Mouse (Mus musculus): Measurements from ENCODE around the gene Tab3. TPM values are rescaled to one million over a fixed set of nuclear protein-coding genes. Genes with fewer than 3 reads are reported as not detected.

Gene Tab3
- 3.3 TPM in 2 replicates for polyA plus RNA-seq (2016; fragmentation: Nextera tagmentation; extraction: Ambion mirVana)

- Histone ChIP-seq H3K36me3 (no peaks in the 10 kb centered on the region), H3K4me3 (peak within 1 kb of the TSS; percentile 70), H3K4me1 (0 out of 2 replicates have a peak, but pooled peaks cover 4% of the 10 kb centered on the region), H3K9me3 (replicated peaks) (no peaks in the 10 kb centered on the region), H3K27ac (replicated peaks) (peak within 1 kb of the TSS; percentile 90), H3K27me3 (ENCODE audit: low read depth, poor library complexity, severe bottlenecking) (peaks cover 16% of the 10 kb centered on the region)
- peak; percentile 90 for DNase-seq (ENCODE audit: low spot score)
- 25% methylated on average over 64 of the region's 64 CpGs for WGBS
Observed at GRCm38 (mm10) chrX:85573532-85574181, at the start of gene Tab3. Gene Tab3 (plus strand): TSS chrX:85574022.

- Histone ChIP-seq H3K4me1 (no peaks in the 10 kb centered on the region), H3K36me3 (no peaks in the 10 kb centered on the region), H3K4me3 (no peak overlapping the region), H3K9me3 (replicated peaks) (no peaks in the 10 kb centered on the region), H3K27ac (replicated peaks) (no peak overlapping the region), H3K27me3 (ENCODE audit: low read depth, poor library complexity, severe bottlenecking) (no peaks in the 10 kb centered on the region)
- no peak for DNase-seq (ENCODE audit: low spot score)
- WGBS, result 77% methylated on average over 1 of the region's 1 CpGs
Observed at GRCm38 (mm10) chrX:85525545-85525944, 48.3 kb upstream of the Tab3 start.

- Histone ChIP-seq H3K27ac (replicated peaks) (no peak overlapping the region), H3K4me1 (no peaks in the 10 kb centered on the region), H3K36me3 (no peaks in the 10 kb centered on the region), H3K27me3 (ENCODE audit: low read depth, poor library complexity, severe bottlenecking) (no peaks in the 10 kb centered on the region), H3K9me3 (replicated peaks) (no peaks in the 10 kb centered on the region), H3K4me3 (no peak overlapping the region)
- DNase-seq (ENCODE audit: low spot score), result no peak
- 89% methylated on average over 5 of the region's 5 CpGs for WGBS
Observed at GRCm38 (mm10) chrX:85526263-85527019, 47.4 kb upstream of the Tab3 start.

- Histone ChIP-seq H3K9me3 (replicated peaks) (no peaks in the 10 kb centered on the region), H3K4me3 (no peak overlapping the region), H3K36me3 (no peaks in the 10 kb centered on the region), H3K27me3 (ENCODE audit: low read depth, poor library complexity, severe bottlenecking) (no peaks in the 10 kb centered on the region), H3K27ac (replicated peaks) (no peak overlapping the region), H3K4me1 (no peaks in the 10 kb centered on the region)
- no peak for DNase-seq (ENCODE audit: low spot score)
- 89% methylated on average over 2 of the region's 2 CpGs for WGBS
Observed at GRCm38 (mm10) chrX:85558931-85559330, 14.9 kb upstream of the Tab3 start.

GRCm38 (mm10) chrX:85566256-85566655, 7.6 kb upstream of the Tab3 start:
- 73% methylated on average over 4 of the region's 4 CpGs for WGBS
- Histone ChIP-seq H3K4me3 (no peak overlapping the region), H3K4me1 (no peaks in the 10 kb centered on the region), H3K36me3 (no peaks in the 10 kb centered on the region), H3K27me3 (ENCODE audit: low read depth, poor library complexity, severe bottlenecking) (0 out of 2 replicates have a peak, but pooled peaks cover 5% of the 10 kb centered on the region), H3K9me3 (replicated peaks) (no peaks in the 10 kb centered on the region), H3K27ac (replicated peaks) (no peak overlapping the region)
- DNase-seq (ENCODE audit: low spot score), result no peak

GRCm38 (mm10) chrX:85574182-85574541, 340 bp downstream of the Tab3 start:
- Histone ChIP-seq H3K36me3 (no peaks in the 10 kb centered on the region), H3K27ac (replicated peaks) (peak overlapping the region; percentile 90), H3K4me3 (peak overlapping the region; percentile 70), H3K9me3 (replicated peaks) (no peaks in the 10 kb centered on the region), H3K4me1 (0 out of 2 replicates have a peak, but pooled peaks cover 4% of the 10 kb centered on the region), H3K27me3 (ENCODE audit: low read depth, poor library complexity, severe bottlenecking) (peaks cover 16% of the 10 kb centered on the region)
- DNase-seq (ENCODE audit: low spot score), result peak; percentile 46
- WGBS, result 11% methylated on average over 34 of the region's 34 CpGs

GRCm38 (mm10) chrX:85576310-85576709, 2.5 kb downstream of the Tab3 start:
- no peak overlapping the region for H3K4me3 ChIP-seq
- H3K27me3 ChIP-seq (ENCODE audit: low read depth, poor library complexity, severe bottlenecking), result peaks cover 11% of the 10 kb centered on the region
- H3K4me1 ChIP-seq, result 0 out of 2 replicates have a peak, but pooled peaks cover 4% of the 10 kb centered on the region
- H3K27ac ChIP-seq (replicated peaks), result no peak overlapping the region
- no peaks in the 10 kb centered on the region for H3K36me3 ChIP-seq
- 77% methylated on average over 6 of the region's 6 CpGs for WGBS
- H3K9me3 ChIP-seq (replicated peaks), result no peaks in the 10 kb centered on the region
- DNase-seq (ENCODE audit: low spot score), result no peak

GRCm38 (mm10) chrX:85580768-85581167, 6.9 kb downstream of the Tab3 start:
- no peak for DNase-seq (ENCODE audit: low spot score)
- no peaks in the 10 kb centered on the region for H3K27me3 ChIP-seq (ENCODE audit: low read depth, poor library complexity, severe bottlenecking)
- 63% methylated on average over 2 of the region's 2 CpGs for WGBS

GRCm38 (mm10) chrX:85582517-85582916, 8.7 kb downstream of the Tab3 start:
- no peak for DNase-seq (ENCODE audit: low spot score)
- 88% methylated on average over 1 of the region's 1 CpGs for WGBS
- H3K9me3 ChIP-seq (replicated peaks), result no peaks in the 10 kb centered on the region

More at GRCm38 (mm10) chrX:85580768-85581167, 6.9 kb downstream of the Tab3 start:
- no peak overlapping the region for H3K4me3 ChIP-seq
- no peaks in the 10 kb centered on the region for H3K4me1 ChIP-seq
- H3K36me3 ChIP-seq, result no peaks in the 10 kb centered on the region
- H3K27ac ChIP-seq (replicated peaks), result no peak overlapping the region
- H3K9me3 ChIP-seq (replicated peaks), result no peaks in the 10 kb centered on the region

GRCm38 (mm10) chrX:85585575-85585974, 11.8 kb downstream of the Tab3 start:
- DNase-seq (ENCODE audit: low spot score), result no peak
- Histone ChIP-seq H3K4me3 (no peak overlapping the region), H3K27ac (replicated peaks) (no peak overlapping the region)

More at GRCm38 (mm10) chrX:85582517-85582916, 8.7 kb downstream of the Tab3 start:
- no peak overlapping the region for H3K4me3 ChIP-seq
- no peak overlapping the region for H3K27ac ChIP-seq (replicated peaks)
- no peaks in the 10 kb centered on the region for H3K4me1 ChIP-seq
- no peaks in the 10 kb centered on the region for H3K36me3 ChIP-seq
- H3K27me3 ChIP-seq (ENCODE audit: low read depth, poor library complexity, severe bottlenecking), result no peaks in the 10 kb centered on the region

GRCm38 (mm10) chrX:85614701-85615100, 40.9 kb downstream of the Tab3 start:
- H3K9me3 ChIP-seq (replicated peaks), result no peaks in the 10 kb centered on the region
- no peak overlapping the region for H3K27ac ChIP-seq (replicated peaks)
- H3K36me3 ChIP-seq, result peaks cover 11% of the 10 kb centered on the region
- no peak overlapping the region for H3K4me3 ChIP-seq
- no peaks in the 10 kb centered on the region for H3K27me3 ChIP-seq (ENCODE audit: low read depth, poor library complexity, severe bottlenecking)
- 94% methylated on average over 2 of the region's 2 CpGs for WGBS
- DNase-seq (ENCODE audit: low spot score), result no peak
- H3K4me1 ChIP-seq, result no peaks in the 10 kb centered on the region

More at GRCm38 (mm10) chrX:85585575-85585974, 11.8 kb downstream of the Tab3 start:
- Histone ChIP-seq H3K27me3 (ENCODE audit: low read depth, poor library complexity, severe bottlenecking) (no peaks in the 10 kb centered on the region), H3K36me3 (no peaks in the 10 kb centered on the region), H3K4me1 (no peaks in the 10 kb centered on the region), H3K9me3 (replicated peaks) (no peaks in the 10 kb centered on the region)

GRCm38 (mm10) chrX:85646204-85646777, 72.5 kb downstream of the Tab3 start:
- no peaks in the 10 kb centered on the region for H3K9me3 ChIP-seq (replicated peaks)
- no peak overlapping the region for H3K27ac ChIP-seq (replicated peaks)
- no peak for DNase-seq (ENCODE audit: low spot score)
- 44% methylated on average over 8 of the region's 8 CpGs for WGBS
- no peaks in the 10 kb centered on the region for H3K27me3 ChIP-seq (ENCODE audit: low read depth, poor library complexity, severe bottlenecking)
- no peaks in the 10 kb centered on the region for H3K36me3 ChIP-seq
- no peak overlapping the region for H3K4me3 ChIP-seq
- H3K4me1 ChIP-seq, result no peaks in the 10 kb centered on the region

- no peaks in the 10 kb centered on the region for H3K4me1 ChIP-seq
- 22% methylated on average over 7 of the region's 7 CpGs for WGBS
- H3K27me3 ChIP-seq (ENCODE audit: low read depth, poor library complexity, severe bottlenecking), result no peaks in the 10 kb centered on the region
- peak; percentile 31 for DNase-seq (ENCODE audit: low spot score)
- no peaks in the 10 kb centered on the region for H3K36me3 ChIP-seq
- no peak overlapping the region for H3K27ac ChIP-seq (replicated peaks)
- H3K9me3 ChIP-seq (replicated peaks), result no peaks in the 10 kb centered on the region
- H3K4me3 ChIP-seq, result no peak overlapping the region
Observed at GRCm38 (mm10) chrX:85676808-85677207, 103.0 kb downstream of the Tab3 start.

Data from midbrain, embryonic 10.5 days (tissue).